8 mouse cellular contexts compared by ENCODE assay signal in the genomic region with DNA sequence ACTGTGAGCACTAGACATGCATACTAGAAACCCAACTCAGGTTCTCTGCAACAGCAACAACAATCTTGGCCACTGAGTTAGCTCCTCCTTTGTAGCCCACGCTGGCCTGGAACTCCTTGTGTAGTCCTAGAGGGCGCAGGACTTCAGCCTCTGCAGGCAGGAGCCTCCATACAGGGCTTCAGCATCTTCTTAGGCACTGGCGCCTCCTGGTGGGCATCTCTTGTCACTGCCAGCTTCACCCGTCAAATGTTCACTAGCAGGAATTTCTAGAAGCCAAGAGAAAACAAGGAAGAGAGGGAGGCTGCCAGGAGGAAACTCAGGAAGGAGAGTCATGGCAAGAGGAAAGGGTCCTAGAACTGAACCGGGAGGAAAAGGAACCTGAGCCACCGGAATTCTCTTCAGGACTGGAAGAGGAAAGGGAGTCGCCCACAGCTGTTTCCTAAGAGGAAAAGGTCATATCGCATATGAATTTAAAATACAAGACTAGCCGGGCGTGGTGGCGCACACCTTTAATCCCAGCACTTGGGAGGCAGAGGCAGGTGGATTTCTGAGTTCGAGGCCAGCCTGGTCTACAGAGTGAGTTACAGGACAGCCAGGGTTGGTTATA. TPM values are rescaled to one million over a fixed set of nuclear protein-coding genes. Genes with fewer than 3 reads are reported as not detected.
DNase-seq lines count a peak whose midpoint lies in the region; ATAC-seq lines count a peak whose summit lies in the region.

No protein-coding gene starts in this region.

- no peak overlapping the region for H3K4me2 ChIP-seq in kidney, embryonic 14.5 days (replicated peaks; ENCODE audit: low read depth, low read length)

- no peak overlapping the region for H3K27ac ChIP-seq in kidney, embryonic 14.5 days (ENCODE audit: low read depth, low read length)

- H3K4me1 ChIP-seq in kidney, embryonic 14.5 days (ENCODE audit: control insufficient read depth, insufficient read depth, low read length), result no peaks in the 10 kb centered on the region

- no peaks in the 10 kb centered on the region for H3K27me3 ChIP-seq in kidney, embryonic 14.5 days (ENCODE audit: control insufficient read depth, insufficient read depth, low read length)

- peak; percentile 99 for DNase-seq in 3T3-L1 (ENCODE audit: low read depth, low spot score)
- DNase-seq in adrenal gland, adult 18-20 months (ENCODE audit: low spot score in 2 of 2), result peak; percentile 87 to 92
- DNase-seq in embryo, embryonic 10.5 days (ENCODE audit: low spot score), result peak; percentile 96
- DNase-seq in gastrocnemius, postnatal 4 days (ENCODE audit: low spot score in 2 of 2), result peak; percentile 64 to 85
- DNase-seq in liver, result peak; percentile 87
- DNase-seq in spleen, postnatal 4 days (ENCODE audit: low spot score in 2 of 2), result peak; percentile 82 to 94

- peak; percentile 90 for ATAC-seq in kidney, embryonic 14.5 days (ENCODE audit: low FRiP score, low TSS enrichment)
- peak; percentile 97 for ATAC-seq in monocyte, adult 5-6 weeks (replicated peaks; ENCODE audit: insufficient number of reproducible peaks, low FRiP score, low TSS enrichment, poor library complexity, severe bottlenecking)

- 32% methylated on average over 12 of the region's 12 CpGs for WGBS in kidney, embryonic 14.5 days

- H3K4me3 ChIP-seq in kidney, embryonic 14.5 days (ENCODE audit: low read length), result no peak overlapping the region

- H3K9me3 ChIP-seq in kidney, embryonic 14.5 days (ENCODE audit: control insufficient read depth, low read length), result no peaks in the 10 kb centered on the region

- no peaks in the 10 kb centered on the region for H3K36me3 ChIP-seq in kidney, embryonic 14.5 days (ENCODE audit: control insufficient read depth, insufficient read depth, low read length)

- H3K9ac ChIP-seq in kidney, embryonic 14.5 days (ENCODE audit: low read depth, low read length), result no peak overlapping the region

RNA-seq across cellular contexts. Expression of gene Hps6, which starts 11.4 kb away (rescaled TPM):
- 10 to 100 TPM in 1 of 2 experiments, 1 to 10 TPM in 1; 9.8 to 15.1 TPM for total RNA-seq in adrenal gland, adult 18-20 months (2021)
- total RNA-seq in gastrocnemius, postnatal 4 days (2021), result 1 to 10 TPM; 4.9 to 5.5 TPM
- 2.8 and 4.2 TPM in 2 replicates for polyA plus RNA-seq in kidney, embryonic 14.5 days (2014; fragmentation: Nextera tagmentation; extraction: Ambion mirVana)
- 4.3 to 14.7 TPM (median 6.0 TPM) in 3 replicates for total RNA-seq in monocyte, adult 5-6 weeks (2017)

RNA-seq across cellular contexts. Expression of gene Armh3, which starts 16.4 kb away (rescaled TPM):
- total RNA-seq in adrenal gland, adult 18-20 months (2021), result 10 to 100 TPM; 12.0 to 12.3 TPM
- total RNA-seq in gastrocnemius, postnatal 4 days (2021), result 10 to 100 TPM; 16.0 to 19.0 TPM
- polyA plus RNA-seq in kidney, embryonic 14.5 days (2014; fragmentation: Nextera tagmentation; extraction: Ambion mirVana), result 9.0 and 17.0 TPM in 2 replicates
- 7.5 to 16.0 TPM (median 11.5 TPM) in 3 replicates for total RNA-seq in monocyte, adult 5-6 weeks (2017)

RNA-seq across cellular contexts. Expression of gene Pprc1, which starts 30.0 kb away (rescaled TPM):
- total RNA-seq in adrenal gland, adult 18-20 months (2021), result 10 to 100 TPM; 39.8 to 40.9 TPM
- total RNA-seq in gastrocnemius, postnatal 4 days (2021), result 10 to 100 TPM; 35.3 to 43.9 TPM
- polyA plus RNA-seq in kidney, embryonic 14.5 days (2014; fragmentation: Nextera tagmentation; extraction: Ambion mirVana), result 39.5 and 54.4 TPM in 2 replicates
- 4.4 to 21.4 TPM (median 6.6 TPM) in 3 replicates for total RNA-seq in monocyte, adult 5-6 weeks (2017)

RNA-seq across cellular contexts. Expression of gene Ldb1, which starts 30.3 kb away (rescaled TPM):
- total RNA-seq in adrenal gland, adult 18-20 months (2021), result 10 to 100 TPM; 53.0 to 59.4 TPM
- 10 to 100 TPM; 75.3 to 85.3 TPM for total RNA-seq in gastrocnemius, postnatal 4 days (2021)
- polyA plus RNA-seq in kidney, embryonic 14.5 days (2014; fragmentation: Nextera tagmentation; extraction: Ambion mirVana), result 79.6 and 97.2 TPM in 2 replicates
- total RNA-seq in monocyte, adult 5-6 weeks (2017), result 90.1 to 143 TPM (median 108 TPM) in 3 replicates
